Mouse (Mus musculus): ENCODE results near the gene Mbnl1. TPM values are rescaled to one million over a fixed set of nuclear protein-coding genes. Genes with fewer than 3 reads are reported as not detected.

Mbnl1 gene
- polyA plus RNA-seq, 1 experiment from 2014 or later, result 83.6 TPM

GRCm38 (mm10) chr3:60500571-60501527 is 28.2 kb downstream of the Mbnl1 start:
- no peaks in the 10 kb centered on the region for H3K27me3 ChIP-seq (ENCODE audit: insufficient read depth, low read length)
- peak overlapping the region; percentile 94 for H3K27ac ChIP-seq (ENCODE audit: low read length)
- H3K4me2 ChIP-seq (replicated peaks; ENCODE audit: low read depth, low read length), result peak overlapping the region; percentile 76
- ATAC-seq (ENCODE audit: low FRiP score, low TSS enrichment), result peak; percentile 83
- H3K9me3 ChIP-seq (ENCODE audit: low read length), result no peaks in the 10 kb centered on the region
- peak overlapping the region; percentile 97 for H3K9ac ChIP-seq (replicated peaks; ENCODE audit: low read length)
- peak overlapping the region; percentile 80 for H3K4me3 ChIP-seq (ENCODE audit: low read length)
- H3K4me1 ChIP-seq (ENCODE audit: insufficient read depth, low read length), result peaks cover 45% of the 10 kb centered on the region
- WGBS, result under 1% methylated on average over 69 of the region's 96 CpGs
- no peaks in the 10 kb centered on the region for H3K36me3 ChIP-seq (ENCODE audit: insufficient read depth, low read length)

DNA sequence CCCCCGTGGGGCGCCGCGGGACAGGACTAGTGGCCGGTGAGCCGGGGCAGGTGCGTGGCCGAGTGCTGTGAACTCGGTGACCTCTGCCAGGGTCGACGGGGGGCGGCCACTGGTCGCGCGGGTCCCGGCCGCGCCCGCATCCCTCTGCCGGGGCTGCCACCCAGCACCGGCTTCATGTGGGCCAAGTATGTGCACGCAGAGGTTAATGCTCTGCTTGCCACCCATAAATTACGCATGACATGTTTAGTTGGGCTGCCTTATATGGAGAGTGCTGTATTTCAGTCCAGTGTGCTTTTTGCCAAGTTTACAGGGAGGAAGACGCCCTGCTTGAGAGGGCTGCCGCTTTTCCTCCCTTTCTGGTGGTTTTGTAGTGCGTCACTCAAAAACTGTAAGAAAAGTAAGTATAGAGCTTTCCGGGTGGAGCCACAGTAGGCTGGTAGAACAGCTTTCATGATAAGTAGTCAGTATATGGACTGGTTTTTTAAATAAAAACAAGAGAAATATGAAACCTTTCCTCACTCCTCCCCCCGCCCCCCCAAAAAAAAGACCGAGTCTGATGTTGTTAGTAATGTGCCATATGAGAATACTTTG is 29.0 kb downstream of the Mbnl1 start:
- under 1% methylated on average over 29 of the region's 29 CpGs for WGBS
- no peaks in the 10 kb centered on the region for H3K9me3 ChIP-seq (ENCODE audit: low read length)
- H3K27ac ChIP-seq (ENCODE audit: low read length), result peak overlapping the region; percentile 94
- peak overlapping the region; percentile 76 for H3K4me2 ChIP-seq (replicated peaks; ENCODE audit: low read depth, low read length)
- H3K36me3 ChIP-seq (ENCODE audit: insufficient read depth, low read length), result no peaks in the 10 kb centered on the region
- H3K4me3 ChIP-seq (ENCODE audit: low read length), result peak overlapping the region; percentile 80
- H3K4me1 ChIP-seq (ENCODE audit: insufficient read depth, low read length), result peaks cover 45% of the 10 kb centered on the region
- no peaks in the 10 kb centered on the region for H3K27me3 ChIP-seq (ENCODE audit: insufficient read depth, low read length)
- H3K9ac ChIP-seq (replicated peaks; ENCODE audit: low read length), result peak overlapping the region; percentile 97
- ATAC-seq (ENCODE audit: low FRiP score, low TSS enrichment), result peak; percentile 94

DNA sequence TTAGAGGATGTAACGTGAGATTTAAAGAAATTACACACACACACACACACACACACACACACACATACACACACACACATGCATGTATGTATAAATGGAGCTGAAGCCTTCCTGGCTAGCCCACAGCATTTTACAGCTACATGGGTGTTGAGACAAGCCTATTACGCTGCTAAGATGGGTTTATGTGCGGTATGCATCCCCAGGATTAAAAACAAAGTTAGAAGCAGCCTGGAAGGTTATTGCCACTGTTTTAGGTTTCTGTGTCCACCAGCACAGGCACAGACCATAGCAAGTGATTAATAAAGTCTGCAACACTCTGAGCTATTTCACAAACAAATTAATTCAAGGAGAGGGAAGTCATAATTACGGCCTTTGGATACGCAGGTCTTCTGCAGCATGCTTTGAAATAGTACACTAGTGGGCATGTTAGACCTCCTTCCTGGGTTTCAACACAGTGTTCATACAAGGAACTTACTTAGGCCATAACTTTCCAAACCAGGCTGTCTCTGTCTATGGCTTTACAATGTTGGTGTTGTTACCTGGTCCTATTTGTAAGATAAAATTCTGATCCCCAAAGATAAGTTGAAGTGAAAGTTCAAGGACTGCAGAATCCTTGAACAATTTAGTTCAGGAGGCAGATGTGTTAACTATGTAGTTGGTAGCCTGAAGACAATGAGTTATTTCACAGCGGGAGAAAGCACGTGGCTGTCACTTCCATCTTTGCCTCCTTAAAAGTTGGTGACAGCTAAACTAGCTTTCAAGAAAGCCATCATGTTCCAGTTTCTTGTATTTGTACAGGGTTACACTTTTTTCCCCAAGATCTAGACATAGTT is 29.7 kb downstream of the Mbnl1 start:
- peak overlapping the region; percentile 94 for H3K27ac ChIP-seq (ENCODE audit: low read length)

GRCm38 (mm10) chr3:60503196-60503595 is 30.6 kb downstream of the Mbnl1 start:
- 52% methylated on average over 7 of the region's 7 CpGs for WGBS
- Histone ChIP-seq H3K4me2 (replicated peaks; ENCODE audit: low read depth, low read length) (peak overlapping the region; percentile 76), H3K9ac (replicated peaks; ENCODE audit: low read length) (no peak overlapping the region; the same call in 1 of the 2 replicates), H3K4me1 (ENCODE audit: insufficient read depth, low read length) (peaks cover 45% of the 10 kb centered on the region), H3K27ac (ENCODE audit: low read length) (peak overlapping the region; percentile 94; the same call in 1 of the 2 replicates), H3K9me3 (ENCODE audit: low read length) (no peaks in the 10 kb centered on the region), H3K36me3 (ENCODE audit: insufficient read depth, low read length) (no peaks in the 10 kb centered on the region), H3K27me3 (ENCODE audit: insufficient read depth, low read length) (no peaks in the 10 kb centered on the region), H3K4me3 (ENCODE audit: low read length) (peak overlapping the region; percentile 80)
- no peak for ATAC-seq (ENCODE audit: low FRiP score, low TSS enrichment)

More for the DNA sequence above, 29.7 kb downstream of the Mbnl1 start:
- peak overlapping the region; percentile 97 for H3K9ac ChIP-seq (replicated peaks; ENCODE audit: low read length)
- H3K9me3 ChIP-seq (ENCODE audit: low read length), result no peaks in the 10 kb centered on the region
- peak overlapping the region; percentile 80 for H3K4me3 ChIP-seq (ENCODE audit: low read length)
- H3K36me3 ChIP-seq (ENCODE audit: insufficient read depth, low read length), result no peaks in the 10 kb centered on the region
- peaks cover 45% of the 10 kb centered on the region for H3K4me1 ChIP-seq (ENCODE audit: insufficient read depth, low read length)
- H3K4me2 ChIP-seq (replicated peaks; ENCODE audit: low read depth, low read length), result peak overlapping the region; percentile 76
- no peaks in the 10 kb centered on the region for H3K27me3 ChIP-seq (ENCODE audit: insufficient read depth, low read length)
- 0 out of 2 replicates have a peak, but pooled peaks have one; percentile 1 for ATAC-seq (ENCODE audit: low FRiP score, low TSS enrichment)
- 8% methylated on average over 7 of the region's 7 CpGs for WGBS

GRCm38 (mm10) chr3:60504775-60505430 is 32.3 kb downstream of the Mbnl1 start:
- Histone ChIP-seq H3K9me3 (ENCODE audit: low read length) (no peaks in the 10 kb centered on the region), H3K4me3 (ENCODE audit: low read length) (no peak overlapping the region), H3K36me3 (ENCODE audit: insufficient read depth, low read length) (no peaks in the 10 kb centered on the region), H3K27ac (ENCODE audit: low read length) (0 out of 2 replicates have a peak overlapping the region, but pooled peaks have one; percentile 38), H3K9ac (replicated peaks; ENCODE audit: low read length) (no peak overlapping the region), H3K4me1 (ENCODE audit: insufficient read depth, low read length) (peaks cover 32% of the 10 kb centered on the region), H3K27me3 (ENCODE audit: insufficient read depth, low read length) (no peaks in the 10 kb centered on the region), H3K4me2 (replicated peaks; ENCODE audit: low read depth, low read length) (no peak overlapping the region)
- ATAC-seq (ENCODE audit: low FRiP score, low TSS enrichment), result no peak
- 56% methylated on average over 5 of the region's 5 CpGs for WGBS

- WGBS, result 81% methylated on average over 5 of the region's 5 CpGs
- no peaks in the 10 kb centered on the region for H3K9me3 ChIP-seq (ENCODE audit: low read length)
- peaks cover 29% of the 10 kb centered on the region for H3K4me1 ChIP-seq (ENCODE audit: insufficient read depth, low read length)
- no peak overlapping the region for H3K4me3 ChIP-seq (ENCODE audit: low read length)
- no peak overlapping the region for H3K27ac ChIP-seq (ENCODE audit: low read length)
- no peaks in the 10 kb centered on the region for H3K36me3 ChIP-seq (ENCODE audit: insufficient read depth, low read length)
- H3K27me3 ChIP-seq (ENCODE audit: insufficient read depth, low read length), result no peaks in the 10 kb centered on the region
- H3K9ac ChIP-seq (replicated peaks; ENCODE audit: low read length), result no peak overlapping the region
- no peak for ATAC-seq (ENCODE audit: low FRiP score, low TSS enrichment)
- no peak overlapping the region for H3K4me2 ChIP-seq (replicated peaks; ENCODE audit: low read depth, low read length)
Measured at GRCm38 (mm10) chr3:60506821-60507220, 34.2 kb downstream of the Mbnl1 start.

DNA sequence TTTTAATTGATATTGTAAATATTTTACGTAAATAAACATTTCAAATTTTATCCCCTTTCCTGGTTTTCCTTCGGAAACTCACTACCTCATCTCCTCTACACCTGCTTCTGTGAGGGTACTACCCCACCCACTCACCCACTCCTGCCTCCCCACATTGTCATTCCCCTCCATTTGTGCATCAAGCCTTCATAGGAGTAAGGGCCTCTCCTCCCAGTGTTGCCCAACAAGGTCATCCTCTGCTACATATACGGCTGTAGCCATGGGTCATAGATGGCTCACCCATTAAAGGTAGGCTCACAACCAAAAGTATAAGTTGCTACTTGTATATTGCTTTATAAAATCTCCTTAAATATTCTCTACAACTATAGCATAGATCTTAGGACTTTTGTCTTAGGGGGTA is 34.9 kb downstream of the Mbnl1 start:
- Histone ChIP-seq H3K4me1 (ENCODE audit: insufficient read depth, low read length) (peaks cover 26% of the 10 kb centered on the region), H3K4me2 (replicated peaks; ENCODE audit: low read depth, low read length) (no peak overlapping the region), H3K4me3 (ENCODE audit: low read length) (no peak overlapping the region), H3K9ac (replicated peaks; ENCODE audit: low read length) (no peak overlapping the region), H3K27me3 (ENCODE audit: insufficient read depth, low read length) (no peaks in the 10 kb centered on the region), H3K9me3 (ENCODE audit: low read length) (no peaks in the 10 kb centered on the region), H3K36me3 (ENCODE audit: insufficient read depth, low read length) (no peaks in the 10 kb centered on the region), H3K27ac (ENCODE audit: low read length) (no peak overlapping the region)
- ATAC-seq (ENCODE audit: low FRiP score, low TSS enrichment), result no peak
- 90% methylated on average over 3 of the region's 3 CpGs for WGBS

GRCm38 (mm10) chr3:60507979-60508378 is 35.3 kb downstream of the Mbnl1 start:
- no peak for ATAC-seq (ENCODE audit: low FRiP score, low TSS enrichment)
- WGBS, result 95% methylated on average over 2 of the region's 2 CpGs
- Histone ChIP-seq H3K27ac (ENCODE audit: low read length) (no peak overlapping the region), H3K4me2 (replicated peaks; ENCODE audit: low read depth, low read length) (no peak overlapping the region), H3K27me3 (ENCODE audit: insufficient read depth, low read length) (no peaks in the 10 kb centered on the region), H3K9ac (replicated peaks; ENCODE audit: low read length) (no peak overlapping the region), H3K36me3 (ENCODE audit: insufficient read depth, low read length) (no peaks in the 10 kb centered on the region), H3K4me3 (ENCODE audit: low read length) (no peak overlapping the region), H3K4me1 (ENCODE audit: insufficient read depth, low read length) (peaks cover 21% of the 10 kb centered on the region), H3K9me3 (ENCODE audit: low read length) (no peaks in the 10 kb centered on the region)

DNA sequence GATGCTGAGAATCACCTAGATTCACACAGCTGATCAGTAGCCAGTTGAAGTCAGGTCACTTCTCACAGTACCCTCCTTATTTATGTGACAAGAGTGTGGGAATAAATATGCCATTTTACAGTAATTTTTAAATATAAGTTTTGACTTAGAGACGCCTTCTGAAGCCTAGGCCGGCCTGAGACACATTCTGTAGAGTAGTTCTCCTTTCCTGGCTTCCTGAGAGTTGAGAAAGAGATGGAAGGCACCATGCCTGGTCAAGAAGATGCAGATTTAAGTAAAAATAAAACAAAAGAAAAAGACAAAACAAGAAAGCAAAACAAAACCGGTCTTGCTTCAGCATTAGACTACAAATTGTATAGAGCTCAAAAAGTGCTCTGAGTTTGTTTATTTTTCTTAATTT is 38.6 kb downstream of the Mbnl1 start:
- 95% methylated on average over 3 of the region's 3 CpGs for WGBS
- H3K27ac ChIP-seq (ENCODE audit: low read length), result no peak overlapping the region
- no peak overlapping the region for H3K4me2 ChIP-seq (replicated peaks; ENCODE audit: low read depth, low read length)

More for the DNA sequence above, 38.6 kb downstream of the Mbnl1 start:
- Histone ChIP-seq H3K4me3 (ENCODE audit: low read length) (no peak overlapping the region), H3K9me3 (ENCODE audit: low read length) (no peaks in the 10 kb centered on the region), H3K27me3 (ENCODE audit: insufficient read depth, low read length) (no peaks in the 10 kb centered on the region), H3K36me3 (ENCODE audit: insufficient read depth, low read length) (no peaks in the 10 kb centered on the region), H3K4me1 (ENCODE audit: insufficient read depth, low read length) (peaks cover 10% of the 10 kb centered on the region; the same call in 1 of the 2 replicates), H3K9ac (replicated peaks; ENCODE audit: low read length) (no peak overlapping the region)
- no peak for ATAC-seq (ENCODE audit: low FRiP score, low TSS enrichment)

Data from kidney, embryonic 16.5 days (tissue).